Mouse (Mus musculus) large intestine, adult 2 months (tissue): ENCODE results near the gene Camk2d. TPM values are rescaled to one million over a fixed set of nuclear protein-coding genes. Genes with fewer than 3 reads are reported as not detected.

Source experiments
- DNase-seq: peaks from one replicate; pipeline ENCODE4 v3.0.0-alpha.2; 2012; ENCODE audit warnings: low read depth, low spot score
- WGBS: fragments of 180-500 bp; shearing (Covaris S2); methylation state at CpG from one replicate; pipeline ENCODE4 v1.1.7; 2018; 5-methylcytosine and 5-hydroxymethylcytosine counted together
- polyA plus RNA-seq: library from polyadenylated mRNA; depleted of rRNA; stranded (reverse); fragments of >200 nt; gene quantifications from 2 replicates; pipeline ENCODE4 v1.2.3, GENCODE M21; 2012

Camk2d gene
- polyA plus RNA-seq, 1 experiment = 91.8 TPM

DNA sequence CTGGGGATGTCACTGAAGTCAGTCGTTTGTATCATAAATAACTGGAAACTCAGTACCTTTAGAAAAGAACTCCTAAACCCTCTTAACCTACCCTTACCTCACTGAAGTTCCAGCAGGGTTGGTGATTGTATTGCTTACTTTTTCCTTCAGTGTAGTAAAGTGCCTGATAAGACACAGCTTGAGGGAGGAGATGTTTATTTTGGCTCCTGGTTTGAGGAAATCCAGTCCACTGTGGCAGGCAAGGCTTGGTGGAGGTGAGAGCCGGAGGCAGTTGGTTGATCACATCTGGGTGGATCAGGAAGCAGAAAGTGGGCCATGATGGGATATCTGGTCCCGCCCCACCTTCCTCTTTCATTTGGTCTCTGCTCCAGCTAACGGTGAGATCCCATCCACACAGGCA is 45.3 kb downstream of the Camk2d start:
- WGBS = 30% methylated on average over 4 of the region's 4 CpGs
- peak; percentile 88 for DNase-seq

DNA sequence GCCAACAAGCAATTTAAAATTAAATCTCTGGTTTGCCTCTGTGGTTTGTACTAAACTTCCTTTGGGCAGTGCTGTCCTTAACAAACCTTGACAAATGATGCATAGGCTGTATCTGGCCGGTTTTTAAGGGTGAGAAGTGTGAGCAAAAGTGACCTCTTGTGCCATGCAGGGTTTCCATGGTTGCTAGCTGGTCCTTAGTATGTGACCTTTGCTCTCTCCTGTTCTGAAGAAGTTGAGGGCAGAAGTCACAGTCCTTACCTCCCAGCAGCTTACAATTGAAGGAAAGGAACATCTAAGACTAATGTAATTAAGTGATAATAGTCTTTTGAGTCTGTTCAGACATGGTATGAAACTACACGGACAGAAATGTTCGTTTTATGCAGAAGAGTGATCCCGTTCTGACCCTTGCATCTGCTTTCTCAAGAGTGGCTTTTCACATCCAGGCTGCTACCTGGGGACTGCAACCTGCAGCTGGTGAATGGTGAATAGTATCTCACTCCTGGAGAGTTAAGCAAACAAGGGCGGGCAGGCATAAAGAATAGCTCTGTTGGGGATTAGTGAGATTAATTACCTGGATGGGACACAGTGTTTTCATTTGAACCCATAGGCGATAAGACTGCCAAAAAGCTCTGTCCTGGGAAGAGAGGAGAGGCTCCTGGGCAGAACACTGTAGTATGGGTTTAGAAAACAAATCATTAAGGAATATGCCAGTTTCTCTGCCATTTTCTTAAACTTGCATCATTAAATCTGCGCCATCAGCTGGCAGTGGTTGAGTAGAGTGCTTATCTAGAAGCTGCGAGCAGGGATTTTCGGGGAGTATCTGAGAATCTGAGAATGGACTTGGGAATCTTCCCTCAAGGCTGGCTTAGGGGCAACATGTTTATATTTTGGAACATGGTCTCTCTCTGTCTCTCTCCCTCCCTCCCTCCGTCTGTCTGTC is 47.2 kb downstream of the Camk2d start:
- no peak for DNase-seq
- 31% methylated on average over 10 of the region's 10 CpGs for WGBS

DNA sequence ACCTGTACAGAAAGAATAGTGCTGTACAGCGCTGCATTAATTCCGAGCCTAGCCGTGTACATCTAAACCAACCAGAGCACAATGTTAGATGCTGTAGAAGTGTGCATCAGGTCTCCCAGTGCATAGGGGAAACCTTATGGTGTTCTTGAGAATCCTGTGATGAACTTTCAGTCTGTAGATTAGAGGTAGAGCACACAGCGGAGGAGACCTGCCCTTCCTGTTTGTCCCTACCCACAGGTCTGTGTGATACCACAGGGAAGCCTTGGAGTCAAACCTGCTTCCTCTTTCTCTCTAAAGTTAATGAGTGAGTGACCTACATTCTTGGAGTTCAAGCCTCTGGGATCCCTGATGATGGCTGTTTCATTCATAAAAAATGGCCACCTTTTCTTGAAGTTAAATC is 54.2 kb downstream of the Camk2d start:
- DNase-seq = no peak
- WGBS = 83% methylated on average over 4 of the region's 4 CpGs

DNA sequence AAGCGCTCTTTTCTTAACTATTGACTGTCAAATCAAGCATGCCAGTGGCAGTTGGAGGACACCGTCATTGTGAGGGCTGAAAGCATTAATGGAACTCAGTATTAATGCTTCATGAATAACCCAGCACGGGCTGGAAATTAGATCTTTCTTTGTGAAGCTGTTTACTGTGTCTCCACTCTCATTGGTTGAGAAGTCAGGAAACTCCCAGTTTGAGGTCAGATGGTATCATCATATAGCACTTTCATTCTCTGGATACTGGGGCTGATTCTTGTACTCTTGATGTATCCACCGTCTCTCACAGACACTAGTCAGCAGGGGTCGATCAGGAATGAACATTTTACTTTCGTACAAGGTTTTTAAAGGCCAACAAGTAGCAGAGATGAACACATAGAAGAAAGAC is 54.6 kb downstream of the Camk2d start:
- 87% methylated on average over 6 of the region's 6 CpGs for WGBS
- no peak for DNase-seq

DNA sequence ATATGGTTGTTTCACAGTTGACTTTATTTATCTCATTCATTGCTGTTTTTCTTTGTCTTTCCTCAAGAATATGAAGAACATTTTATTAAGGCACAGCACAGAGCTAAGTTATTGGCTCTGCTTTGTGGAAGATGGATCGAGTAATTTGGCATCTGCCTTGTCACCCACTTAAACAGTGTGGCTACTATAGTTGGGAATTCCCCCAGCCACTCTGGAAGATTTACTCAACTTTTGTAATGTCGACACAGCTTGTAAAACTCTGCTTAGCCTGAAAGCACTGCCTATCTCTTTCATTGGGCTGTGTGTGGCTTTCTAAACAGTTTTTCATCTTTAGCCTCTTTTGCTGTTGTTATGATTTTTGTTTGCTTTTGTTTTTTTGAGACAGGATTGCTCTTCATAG is 56.3 kb downstream of the Camk2d start:
- WGBS = 6% methylated on average over 2 of the region's 2 CpGs
- no peak for DNase-seq

DNA sequence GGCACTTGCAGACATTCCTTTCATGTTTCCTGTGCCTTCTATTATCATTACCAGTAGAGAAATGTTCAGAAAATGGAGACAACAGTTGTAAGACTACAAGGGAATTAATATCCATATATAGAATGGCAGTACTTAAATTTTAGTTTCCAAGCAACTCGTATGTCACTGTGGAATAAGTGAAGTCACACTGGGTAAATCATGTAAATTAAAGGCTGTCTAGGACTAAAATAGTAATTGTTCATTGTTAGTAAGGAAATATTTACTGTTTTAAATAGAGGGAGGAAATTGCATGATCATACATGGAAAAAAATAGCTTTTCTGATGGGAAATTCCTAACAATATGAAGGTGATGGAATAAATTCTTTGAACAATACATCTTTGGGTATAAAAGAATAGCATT is 57.0 kb downstream of the Camk2d start:
- DNase-seq = no peak
- WGBS = 86% methylated on average over 1 of the region's 1 CpGs

DNA sequence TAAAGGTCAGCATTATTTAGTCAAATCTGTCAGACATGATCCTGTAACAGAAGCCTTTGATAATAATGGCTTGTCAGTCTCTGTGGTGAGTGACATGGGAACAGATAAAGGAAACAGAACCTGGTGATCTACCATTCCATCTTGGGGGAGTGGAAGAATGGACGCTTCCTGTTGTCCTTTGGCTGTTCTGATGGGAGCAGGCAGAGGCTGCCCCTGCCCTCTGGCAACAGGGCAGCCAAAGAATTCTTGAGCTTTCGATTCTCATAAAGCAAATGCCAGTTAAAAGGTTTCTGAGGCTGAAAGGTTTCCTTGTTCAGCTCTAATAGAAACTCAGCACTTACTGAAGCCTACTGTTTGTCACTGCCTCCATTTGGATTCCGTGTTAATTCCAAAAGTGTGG is 60.1 kb downstream of the Camk2d start:
- 58% methylated on average over 3 of the region's 3 CpGs for WGBS
- DNase-seq = no peak

DNA sequence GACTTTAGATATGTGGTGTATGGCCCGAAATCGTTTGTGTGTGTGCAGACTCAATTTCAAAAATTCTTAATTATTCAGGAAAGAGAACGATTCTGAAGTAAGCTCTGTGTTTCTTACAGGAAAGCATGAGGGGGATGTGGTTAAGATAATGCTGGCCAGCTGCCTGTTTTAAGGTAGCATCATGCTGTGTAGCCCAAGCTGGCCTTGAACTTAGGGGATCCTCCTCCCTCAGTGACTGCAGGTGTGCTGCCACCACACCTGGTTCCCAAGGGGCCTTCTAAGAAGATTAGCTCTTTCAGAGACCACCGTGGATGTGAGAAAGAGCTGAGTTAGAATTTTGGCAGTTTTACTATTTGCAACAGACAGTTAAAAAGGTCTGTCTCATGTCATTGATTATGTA is 61.8 kb downstream of the Camk2d start:
- no peak for DNase-seq
- WGBS = 68% methylated on average over 4 of the region's 4 CpGs

DNA sequence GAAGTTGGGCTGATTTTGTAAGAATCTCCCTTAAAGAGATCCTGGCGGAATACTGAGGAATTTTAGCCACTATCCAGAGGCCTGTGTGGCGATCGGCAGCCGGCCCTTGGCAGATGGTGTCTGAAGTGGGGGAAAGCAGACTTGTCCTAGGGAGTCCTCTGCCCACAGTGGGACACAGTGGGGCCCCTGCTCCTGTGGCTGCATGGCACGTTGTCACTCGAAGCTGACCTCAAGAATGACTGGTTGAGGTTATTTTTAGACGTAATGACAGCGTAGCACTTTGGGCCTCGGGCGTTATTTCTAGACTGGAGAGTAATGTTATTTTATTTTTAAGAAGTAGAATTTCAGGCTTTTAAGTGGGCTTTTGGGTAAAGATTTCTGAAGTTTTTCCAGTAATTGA is 62.7 kb downstream of the Camk2d start:
- DNase-seq = no peak
- WGBS = 85% methylated on average over 10 of the region's 10 CpGs

DNA sequence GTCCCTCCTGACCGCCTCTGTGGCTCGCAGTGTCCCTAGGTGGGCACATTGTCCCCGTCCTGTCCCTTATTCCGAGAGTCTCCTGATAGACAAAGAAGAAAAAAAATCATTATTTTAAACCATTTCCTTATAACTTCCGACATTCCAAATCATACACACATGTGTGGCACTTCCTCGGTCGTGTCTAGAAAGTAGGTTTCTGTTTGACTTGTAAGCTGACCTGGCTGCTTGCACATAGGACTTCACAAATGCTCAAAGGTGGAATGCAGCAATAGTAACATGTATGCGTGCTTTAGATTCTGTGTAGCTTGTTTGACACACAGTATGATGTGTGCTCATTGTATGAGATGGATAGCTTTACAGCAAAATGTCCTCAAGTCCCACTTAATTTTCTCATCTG is 63.1 kb downstream of the Camk2d start:
- DNase-seq = no peak
- 75% methylated on average over 8 of the region's 8 CpGs for WGBS

DNA sequence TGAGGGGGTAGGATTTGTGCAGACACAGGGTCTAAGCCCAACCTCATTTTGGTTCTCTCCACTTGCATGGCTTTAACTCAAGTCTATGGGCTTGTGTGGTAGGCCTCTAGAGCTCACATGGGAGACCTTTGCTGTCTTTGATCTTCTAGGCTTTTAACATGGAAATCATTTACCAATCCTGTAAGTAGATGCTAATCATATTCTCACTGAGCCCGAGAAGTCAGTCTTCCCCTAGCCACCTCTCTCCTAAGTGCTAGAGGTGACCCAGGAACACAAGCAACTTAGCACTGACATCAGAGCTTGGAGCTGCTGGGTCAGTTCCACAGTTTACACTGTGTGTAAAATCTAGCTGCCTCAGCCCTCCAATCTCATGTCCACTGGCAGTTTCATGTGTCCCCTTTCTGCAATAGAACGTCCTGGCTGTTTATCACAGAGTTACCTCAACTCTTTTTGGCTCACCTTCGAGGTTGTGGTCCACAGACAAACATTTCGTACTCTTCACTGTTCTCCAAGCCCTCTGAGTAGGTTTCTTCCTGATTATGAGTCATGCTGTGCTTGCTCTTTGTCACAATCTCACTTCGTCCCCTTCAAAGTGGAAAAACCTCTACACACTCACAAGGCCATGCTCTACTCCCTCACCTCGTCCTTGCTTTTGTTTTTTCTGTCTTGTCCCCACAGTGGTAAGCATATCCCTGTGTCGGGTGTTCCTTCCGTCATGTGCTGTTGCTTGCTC is 63.9 kb downstream of the Camk2d start:
- DNase-seq = no peak
- WGBS = 64% methylated on average over 8 of the region's 8 CpGs

DNA sequence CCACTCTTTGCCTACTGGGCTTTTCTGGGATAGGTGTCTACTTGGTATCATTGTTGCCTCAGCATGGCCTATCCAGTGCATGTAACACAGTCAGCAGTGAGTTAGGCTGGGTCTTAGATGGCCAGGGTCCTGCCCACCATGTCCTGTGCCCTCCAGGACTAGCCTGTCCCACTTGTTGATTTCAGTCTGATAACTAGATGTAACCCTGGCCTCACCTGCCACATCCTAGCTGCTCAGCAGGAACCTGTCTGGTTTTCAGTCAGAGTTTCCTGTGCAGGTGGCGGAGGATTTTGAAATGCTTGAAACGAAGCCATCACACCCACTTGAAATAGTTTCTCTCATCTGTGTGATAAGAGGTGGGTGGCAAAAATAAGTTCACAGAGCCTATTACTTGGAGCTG is 64.5 kb downstream of the Camk2d start:
- DNase-seq = no peak

DNA sequence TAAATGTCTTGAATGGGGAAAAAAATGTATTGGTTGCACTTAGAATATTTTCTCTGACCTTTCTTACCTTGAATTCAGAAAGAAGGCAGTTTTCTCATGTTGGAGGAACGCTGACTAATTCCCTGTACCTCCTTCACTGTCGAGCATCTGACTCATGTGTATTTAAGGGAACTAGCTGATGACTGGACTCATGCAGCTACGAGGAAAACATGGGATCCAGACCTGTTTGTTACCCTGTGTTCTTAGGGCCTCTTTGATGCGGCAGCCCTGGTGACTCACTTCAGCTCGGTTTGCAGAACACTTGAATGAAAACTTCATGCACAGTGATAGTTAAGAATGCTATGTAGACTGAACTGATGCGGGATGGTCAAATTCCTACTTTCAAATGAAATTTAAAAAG is 64.9 kb downstream of the Camk2d start:
- DNase-seq = no peak
- WGBS = 63% methylated on average over 6 of the region's 6 CpGs

More for the DNA sequence above, 64.5 kb downstream of the Camk2d start:
- 87% methylated on average over 2 of the region's 2 CpGs for WGBS

DNA sequence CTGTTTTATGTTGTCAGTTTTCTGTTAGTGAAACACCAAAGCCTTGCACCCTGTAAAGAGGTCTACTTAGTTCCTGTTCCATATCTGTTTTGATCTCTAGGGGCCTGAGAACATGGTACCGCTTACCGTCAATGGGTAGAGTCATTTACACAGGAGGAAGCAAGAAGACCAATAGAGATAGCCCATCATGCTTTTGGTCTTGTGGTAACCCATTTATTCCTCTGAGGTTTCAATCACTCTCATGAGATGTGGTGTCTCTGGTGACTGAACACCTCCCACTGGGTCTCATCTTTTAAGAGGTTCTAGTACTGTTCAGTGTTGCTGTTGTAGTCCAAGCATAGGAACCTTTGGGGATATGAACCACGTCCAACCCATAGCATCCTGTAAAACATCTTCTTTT is 65.8 kb downstream of the Camk2d start:
- WGBS = 87% methylated on average over 3 of the region's 3 CpGs
- no peak for DNase-seq

DNA sequence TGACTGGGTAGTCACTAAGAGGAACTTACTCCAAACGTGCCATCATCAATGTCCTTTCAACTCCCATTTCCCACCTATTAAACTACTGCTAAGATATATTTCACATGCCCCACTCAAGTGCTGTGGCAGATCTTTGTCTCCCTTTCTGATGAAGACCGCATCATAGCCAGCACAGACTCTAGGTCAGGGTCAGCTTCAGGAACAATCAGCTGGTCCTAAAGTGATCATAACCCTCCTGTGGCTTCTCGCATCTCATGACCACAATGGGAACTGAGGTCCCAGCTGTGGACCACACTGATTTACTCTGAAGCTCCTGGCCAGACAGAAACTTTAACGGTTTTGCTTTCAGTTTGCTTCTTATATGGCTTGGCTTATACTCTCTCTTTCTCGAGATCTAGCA is 67.3 kb downstream of the Camk2d start:
- DNase-seq = no peak
- WGBS = 38% methylated on average over 5 of the region's 5 CpGs

DNA sequence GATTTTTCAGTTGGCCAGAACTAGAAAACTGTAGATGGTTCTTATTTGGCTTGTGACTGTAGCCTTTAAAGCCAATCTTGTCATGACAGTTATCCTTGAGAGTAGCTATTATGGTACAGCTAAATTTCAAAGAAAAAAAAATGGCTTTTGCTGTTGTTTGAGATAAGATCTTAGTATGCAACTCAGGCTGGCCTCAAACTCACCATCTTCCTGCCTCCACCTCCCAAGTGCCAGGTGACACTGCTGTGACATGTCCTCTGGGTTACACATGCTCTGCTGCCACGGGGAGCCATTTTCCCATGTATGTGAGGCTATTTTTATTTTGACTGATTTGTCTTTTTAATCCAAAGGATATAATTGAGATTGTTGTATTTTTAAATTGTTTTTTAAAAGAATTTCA is 69.8 kb downstream of the Camk2d start:
- DNase-seq = no peak
- 97% methylated on average over 1 of the region's 1 CpGs for WGBS

DNA sequence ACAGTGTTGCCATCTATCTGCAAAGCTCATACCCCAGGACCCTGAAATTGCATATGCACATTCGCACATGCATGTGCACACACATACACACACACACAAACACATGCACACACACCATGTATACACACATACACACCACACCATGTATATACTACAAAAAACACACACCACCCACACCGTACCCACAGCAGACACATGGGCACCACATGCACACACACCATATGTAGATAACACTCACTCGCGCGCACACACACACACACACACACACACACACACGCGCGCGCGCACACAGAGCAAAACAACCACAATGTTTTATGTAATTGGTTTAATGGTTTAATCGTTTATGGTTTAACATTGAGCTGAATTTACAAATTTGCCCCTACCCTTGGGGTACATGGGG is 70.9 kb downstream of the Camk2d start:
- 93% methylated on average over 11 of the region's 11 CpGs for WGBS
- no peak for DNase-seq

DNA sequence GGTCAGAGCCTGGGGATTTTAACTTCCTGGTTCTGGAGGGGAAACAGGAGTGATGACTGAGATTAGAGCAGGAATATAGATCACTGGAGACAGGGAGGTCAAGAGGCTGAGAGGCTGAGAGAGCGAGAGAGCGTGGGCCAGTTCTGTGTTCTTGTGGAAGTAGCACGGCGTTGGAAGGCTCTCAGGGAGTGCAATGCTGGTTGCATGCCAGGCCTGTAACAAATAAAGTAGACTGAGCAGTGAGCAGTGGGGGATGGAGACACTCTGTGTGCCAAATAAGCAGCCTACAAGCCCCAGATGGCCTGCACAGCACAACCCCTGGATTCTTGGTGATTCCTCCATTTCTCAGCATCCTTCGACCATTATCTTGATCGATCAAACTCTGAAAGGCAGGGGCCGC is 71.3 kb downstream of the Camk2d start:
- no peak for DNase-seq
- WGBS = 58% methylated on average over 7 of the region's 7 CpGs

DNA sequence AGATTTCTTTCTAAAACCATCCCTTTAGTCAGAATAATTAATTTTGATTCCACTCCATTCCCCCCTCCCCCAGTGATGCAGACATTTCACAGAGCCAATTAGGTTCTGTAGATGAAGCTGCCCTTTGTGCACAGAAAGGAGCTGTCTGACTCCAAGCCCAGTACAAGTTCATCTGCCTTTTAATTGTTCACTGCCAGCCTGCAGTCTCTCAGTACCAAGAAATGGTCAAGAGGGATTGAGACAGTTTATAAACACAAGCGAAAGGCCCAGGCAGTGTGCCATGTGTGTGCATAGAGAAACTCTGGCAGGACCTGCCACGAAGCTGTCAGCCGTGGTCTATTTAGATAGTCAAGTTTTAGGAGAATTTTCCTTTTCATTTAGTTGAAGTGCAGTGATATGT is 72.0 kb downstream of the Camk2d start:
- 46% methylated on average over 3 of the region's 3 CpGs for WGBS

DNA sequence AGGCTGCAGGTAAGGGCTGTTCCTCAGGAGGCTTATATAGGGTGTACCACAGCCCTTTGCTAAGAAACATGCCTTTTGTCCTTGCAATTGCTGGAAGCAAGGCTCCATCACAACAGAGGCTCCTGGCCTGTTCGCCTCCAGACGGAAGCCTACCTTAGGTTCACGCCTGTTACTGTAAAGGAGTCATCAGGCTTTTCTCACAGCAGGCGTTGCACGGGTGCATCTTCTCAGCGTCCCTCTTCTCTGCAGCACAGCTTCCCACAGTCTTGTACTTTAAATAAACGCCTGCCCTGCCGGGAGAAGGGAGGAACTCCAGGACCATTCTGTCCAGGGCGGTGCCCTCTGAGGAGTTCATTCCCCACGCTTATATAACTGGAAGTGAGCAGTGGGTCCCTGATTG is 72.6 kb downstream of the Camk2d start:
- no peak for DNase-seq
- 60% methylated on average over 10 of the region's 10 CpGs for WGBS

More for the DNA sequence above, 72.0 kb downstream of the Camk2d start:
- DNase-seq = no peak

DNA sequence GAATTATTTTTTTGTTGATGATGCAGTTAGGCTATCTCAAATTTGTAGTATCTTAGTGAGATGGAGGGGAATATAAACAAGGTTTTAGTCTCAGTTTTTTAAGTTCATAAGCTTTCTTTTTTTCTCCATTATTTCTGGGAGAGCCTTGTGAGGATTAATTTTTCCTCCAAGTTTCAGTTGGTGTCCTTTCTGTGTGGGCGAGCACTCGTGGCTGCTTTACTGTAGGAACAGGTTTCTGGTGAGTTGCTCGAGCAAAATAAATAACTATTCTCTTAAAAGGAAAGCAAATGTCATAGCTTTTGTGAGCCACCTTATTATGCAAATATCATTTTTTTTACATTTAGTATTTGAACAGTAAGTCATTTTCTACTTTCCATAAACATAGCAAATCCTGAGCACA is 74.3 kb downstream of the Camk2d start:
- WGBS = 74% methylated on average over 3 of the region's 3 CpGs
- DNase-seq = no peak
